ENCODE assay signal across 16 mouse cellular contexts in the genomic region with DNA sequence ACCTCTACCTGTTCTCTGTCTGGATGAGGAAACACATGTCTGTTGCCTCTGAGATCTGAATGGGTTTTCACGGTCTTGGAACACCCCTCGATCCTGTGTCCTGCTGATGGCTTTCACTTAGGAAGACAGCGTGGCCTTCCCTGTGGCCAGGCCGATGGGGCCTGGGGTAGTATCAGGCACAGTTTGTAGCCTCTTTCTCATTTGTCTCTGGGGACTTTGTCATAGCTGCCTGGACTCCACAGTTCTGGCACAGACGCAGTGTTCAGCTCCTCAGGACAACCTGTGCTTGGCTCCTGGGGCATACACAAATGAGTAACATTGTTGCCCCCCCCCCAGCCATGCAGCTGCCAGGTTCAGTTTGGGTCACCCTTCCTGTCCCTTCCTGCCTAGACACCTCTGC. TPM values are rescaled to one million over a fixed set of nuclear protein-coding genes. Genes with fewer than 3 reads are reported as not detected.
DNase-seq lines count a peak whose midpoint lies in the region; ATAC-seq and TF ChIP-seq lines count a peak whose summit lies in the region.
"Had no signal": no experiment of that assay in that cellular context is flagged by ENCODE, and none has a peak within 500 bp of the region (broad histone marks: within the 10 kb centered on the region; RNA-seq: fewer than 3 reads in every experiment).

No protein-coding gene starts in this region.

- intact Hi-C loops in heart, postnatal 36 days (cut with DNase I) = no loop called here

- H3K27ac ChIP-seq in kidney, embryonic 16.5 days (ENCODE audit: low read length) = 0 out of 2 replicates have a peak overlapping the region, but pooled peaks have one; percentile 12
- H3K27ac ChIP-seq in kidney, adult 2 months (ENCODE audit: insufficient read depth, low read depth, low read length) = no peak overlapping the region
- H3K27ac ChIP-seq in brown adipose tissue, adult 24 weeks (replicated peaks; ENCODE audit: low read depth, low read length) = 0 out of 2 replicates have a peak overlapping the region, but pooled peaks have one; percentile 9

- no peak overlapping the region; the same call in 1 of the 2 replicates for H3K9ac ChIP-seq in kidney, embryonic 16.5 days (replicated peaks; ENCODE audit: low read length)
- H3K9ac ChIP-seq: limb, embryonic 12.5 days had no signal

- DNase-seq in heart, adult 18-20 months = peak; percentile 63 to 74
- DNase-seq in heart, postnatal 36 days = no peak
- no peak for DNase-seq in kidney, adult 2 months
- DNase-seq in skeletal muscle tissue, adult 2 months (ENCODE audit: low read depth, low spot score) = peak; percentile 73
- no peak for DNase-seq in ovary, postnatal 10 days (ENCODE audit: low spot score)
- DNase-seq: cerebellum, adult 11-12 months; embryo, embryonic 11 days; layer of hippocampus, postnatal 36 days; spleen, adult 18-20 months had no signal

- H3K4me1 ChIP-seq in kidney, embryonic 16.5 days (ENCODE audit: insufficient read depth, low read length) = peaks cover 44% of the 10 kb centered on the region
- H3K4me1 ChIP-seq in kidney, adult 2 months (ENCODE audit: control insufficient read depth, insufficient read depth, low read length) = peaks cover 4% of the 10 kb centered on the region
- H3K4me1 ChIP-seq in brown adipose tissue, adult 24 weeks (ENCODE audit: control insufficient read depth, insufficient read depth, insufficient read length, low read length) = peaks cover 6% of the 10 kb centered on the region; the same call in 1 of the 2 replicates

- H3K9me3 ChIP-seq in kidney, embryonic 16.5 days (ENCODE audit: low read length) = no peaks in the 10 kb centered on the region
- H3K9me3 ChIP-seq: G1E; limb, embryonic 12.5 days had no signal

- no peak for TF ChIP-seq CTCF in kidney, adult 2 months (conservative IDR thresholded peaks at IDR 0.05; ENCODE audit: insufficient read depth, insufficient read length, low read depth, low read length)

- ATAC-seq in kidney, embryonic 16.5 days (ENCODE audit: low FRiP score, low TSS enrichment) = no peak

- no peak overlapping the region for H3K4me2 ChIP-seq in kidney, embryonic 16.5 days (replicated peaks; ENCODE audit: low read depth, low read length)
- H3K4me2 ChIP-seq: limb, embryonic 12.5 days; midbrain, embryonic 11.5 days had no signal

- no peak for TF ChIP-seq POLR2A in kidney, adult 2 months (IDR thresholded peaks at IDR 0.05; ENCODE audit: low read depth, low read length)

- H3K4me3 ChIP-seq in kidney, embryonic 16.5 days (ENCODE audit: low read length) = no peak overlapping the region
- H3K4me3 ChIP-seq in kidney, adult 2 months (ENCODE audit: insufficient read depth, low read depth, low read length) = no peak overlapping the region
- H3K4me3 ChIP-seq in brown adipose tissue, adult 24 weeks (ENCODE audit: insufficient read depth, low read depth, low read length) = no peak overlapping the region
- H3K4me3 ChIP-seq: erythroblast, embryonic 14.5 days; limb, embryonic 12.5 days had no signal

- 70% methylated on average over 5 of the region's 5 CpGs for WGBS in kidney, embryonic 16.5 days
- 51% methylated on average over 5 of the region's 5 CpGs for WGBS in kidney, adult 2 months

- H3K27me3 ChIP-seq in kidney, embryonic 16.5 days (ENCODE audit: insufficient read depth, low read length) = no peaks in the 10 kb centered on the region
- no peaks in the 10 kb centered on the region for H3K27me3 ChIP-seq in kidney, adult 2 months (replicated peaks; ENCODE audit: control insufficient read depth, insufficient read depth, low read length)

- no peaks in the 10 kb centered on the region for H3K36me3 ChIP-seq in kidney, embryonic 16.5 days (ENCODE audit: insufficient read depth, low read length)
- H3K36me3 ChIP-seq in kidney, adult 2 months (ENCODE audit: control insufficient read depth, insufficient read depth, low read length) = no peaks in the 10 kb centered on the region
- H3K36me3 ChIP-seq: G1E; limb, embryonic 12.5 days had no signal

RNA-seq across cellular contexts. Expression of a gene that starts 17.5 kb away (rescaled TPM):
- total RNA-seq in heart, adult 18-20 months (2021) = 1 to 10 TPM; 3.8 to 5.3 TPM
- 1 to 10 TPM; 3.4 to 4.6 TPM for total RNA-seq in heart, postnatal 36 days (2021)
- polyA plus RNA-seq in kidney, embryonic 16.5 days (2015; fragmentation: Nextera tagmentation; extraction: Ambion mirVana) = 16.9 and 18.4 TPM in 2 replicates
- 1.1 and 1.2 TPM in 2 replicates for polyA plus RNA-seq in kidney, adult 2 months (2012; rRNA removed)
- polyA plus RNA-seq in brown adipose tissue, adult 24 weeks (2012; ENCODE audit: insufficient read depth, insufficient read length, missing spikeins) = not detected in 2 replicates
- polyA plus RNA-seq: erythroblast, embryonic 14.5 days; G1E had no signal

RNA-seq across cellular contexts. Expression of a gene that starts 24.2 kb away (rescaled TPM):
- total RNA-seq in heart, adult 18-20 months (2021) = 10 to 100 TPM; 43.5 to 48.3 TPM
- total RNA-seq in heart, postnatal 36 days (2021) = 10 to 100 TPM; 42.7 to 47.7 TPM
- 108 and 110 TPM in 2 replicates for polyA plus RNA-seq in kidney, embryonic 16.5 days (2015; fragmentation: Nextera tagmentation; extraction: Ambion mirVana)
- polyA plus RNA-seq in kidney, adult 2 months (2012; rRNA removed) = 101 and 112 TPM in 2 replicates
- 14.8 and 25.4 TPM in 2 replicates for polyA plus RNA-seq in brown adipose tissue, adult 24 weeks (2012; ENCODE audit: insufficient read depth, insufficient read length, missing spikeins)

RNA-seq across cellular contexts. Expression of a gene that starts 44.0 kb away (rescaled TPM):
- 1 to 10 TPM; 1.4 to 2.1 TPM for total RNA-seq in heart, adult 18-20 months (2021)
- total RNA-seq in heart, postnatal 36 days (2021) = 1 to 10 TPM; 3.6 to 3.9 TPM
- polyA plus RNA-seq in kidney, embryonic 16.5 days (2015; fragmentation: Nextera tagmentation; extraction: Ambion mirVana) = 0.86 and 1.1 TPM in 2 replicates
- 0.89 and 0.98 TPM in 2 replicates for polyA plus RNA-seq in kidney, adult 2 months (2012; rRNA removed)
- 0.36 TPM in 1 of 2 replicates, not detected in the other for polyA plus RNA-seq in brown adipose tissue, adult 24 weeks (2012; ENCODE audit: insufficient read depth, insufficient read length, missing spikeins)
- total RNA-seq: hematopoietic stem cell, adult 5-6 weeks had no signal

Comparison
In these comparisons a context has a peak if more than half of its experiments do, and no peak if none do; other contexts are left out.
1. DNase-seq: peak in heart, adult 18-20 months (2 of 2) and skeletal muscle tissue, adult 2 months (single experiment); none in heart, postnatal 36 days (0 of 2), kidney, adult 2 months (single experiment) and ovary, postnatal 10 days (single experiment).